8 mouse cellular contexts compared by ENCODE assay signal in genomic region chr17:23772219-23772556, GRCm38 (mm10). TPM values are rescaled to one million over a fixed set of nuclear protein-coding genes. Genes with fewer than 3 reads are reported as not detected.
A peak's percentile ranks its signal among the peaks of the same experiment; 100 is the strongest.
DNase-seq lines count a peak whose midpoint lies in the region; ATAC-seq and TF ChIP-seq lines count a peak whose summit lies in the region.
"Not testable (repeated sequence)": the region's sequence is repeated elsewhere in the genome, so short reads cannot be mapped to it uniquely, and the experiment has no call there.
"Had no signal": no experiment of that assay in that cellular context is flagged by ENCODE, and none has a peak within 500 bp of the region (broad histone marks: within the 10 kb centered on the region; RNA-seq: fewer than 3 reads in every experiment).

No protein-coding gene starts in this region.

- not testable (repeated sequence) for DNase-seq in cerebellum, adult 2 months; forebrain, embryonic 10.5 days (ENCODE audit: extremely low spot score, low spot score); gastrocnemius, adult 2 months; hindbrain, embryonic 14.5 days (ENCODE audit: low spot score); limb, embryonic 10.5 days (ENCODE audit: low spot score); lung, embryonic 14.5 days; midbrain, postnatal 0 days (ENCODE audit: low spot score)

- not testable (repeated sequence) for TF ChIP-seq CTCF in cerebellum, adult 2 months (IDR thresholded peaks at IDR 0.05; ENCODE audit: borderline replicate concordance, insufficient read depth, low read depth, low read length); gastrocnemius, adult 2 months (IDR thresholded peaks at IDR 0.05); lung, embryonic 14.5 days (IDR thresholded peaks at IDR 0.05; ENCODE audit: low read depth); midbrain, postnatal 0 days (IDR thresholded peaks at IDR 0.05)

- H3K9ac ChIP-seq in hindbrain, embryonic 14.5 days: peak overlapping the region; percentile 45
- not testable (repeated sequence) for H3K9ac ChIP-seq in lung, embryonic 14.5 days; midbrain, postnatal 0 days (replicated peaks; ENCODE audit: low read length, poor library complexity, severe bottlenecking)

- peak overlapping the region; percentile 63 for H3K4me3 ChIP-seq in cerebellum, adult 2 months (replicated peaks; ENCODE audit: insufficient read depth, low read depth, low read length)
- H3K4me3 ChIP-seq in forebrain, embryonic 10.5 days: peak overlapping the region; percentile 83
- peak overlapping the region; percentile 94; the same call in 1 of the 2 replicates for H3K4me3 ChIP-seq in gastrocnemius, adult 2 months
- peak overlapping the region; percentile 68 for H3K4me3 ChIP-seq in hindbrain, embryonic 14.5 days (replicated peaks; ENCODE audit: low read length)
- H3K4me3 ChIP-seq in limb, embryonic 10.5 days: peak overlapping the region; percentile 75; the same call in 1 of the 2 replicates
- not testable (repeated sequence) for H3K4me3 ChIP-seq in lung, embryonic 14.5 days (ENCODE audit: low read depth, low read length)
- H3K4me3 ChIP-seq in midbrain, postnatal 0 days (ENCODE audit: low read depth, low read length): peak overlapping the region; percentile 65

- intact Hi-C loops in gastrocnemius, adult 2 months (cut with DNase I): loop anchor here (5.0 kb wide), 1 partner anchor 190 kb away; no protein-coding TSS in a partner anchor

- peaks cover 27% of the 10 kb centered on the region for H3K36me3 ChIP-seq in forebrain, embryonic 10.5 days (replicated peaks)
- H3K36me3 ChIP-seq in hindbrain, embryonic 14.5 days (replicated peaks; ENCODE audit: control insufficient read depth, insufficient read depth): peaks cover 11% of the 10 kb centered on the region; the same call in 1 of the 2 replicates
- peaks cover 31% of the 10 kb centered on the region for H3K36me3 ChIP-seq in limb, embryonic 10.5 days
- H3K36me3 ChIP-seq in lung, embryonic 14.5 days (ENCODE audit: insufficient read depth); midbrain, postnatal 0 days (ENCODE audit: insufficient read depth, low read length): not testable (repeated sequence)

- H3K27ac ChIP-seq in cerebellum, adult 2 months (ENCODE audit: insufficient read depth, low read length); forebrain, embryonic 10.5 days; gastrocnemius, adult 2 months; limb, embryonic 10.5 days; lung, embryonic 14.5 days (ENCODE audit: low read depth); midbrain, postnatal 0 days (ENCODE audit: low read depth, low read length): not testable (repeated sequence)
- H3K27ac ChIP-seq in hindbrain, embryonic 14.5 days: peak overlapping the region; percentile 58

- TF ChIP-seq POLR2A in cerebellum, adult 2 months (IDR thresholded peaks at IDR 0.05; ENCODE audit: borderline replicate concordance, insufficient read depth, low read length): not testable (repeated sequence)

- peak overlapping the region; percentile 58 for H3K4me2 ChIP-seq in hindbrain, embryonic 14.5 days (replicated peaks)
- H3K4me2 ChIP-seq in lung, embryonic 14.5 days: peak overlapping the region; percentile 81; the same call in 1 of the 2 replicates
- peak overlapping the region; percentile 65 for H3K4me2 ChIP-seq in midbrain, postnatal 0 days (ENCODE audit: low read depth, low read length, poor library complexity, severe bottlenecking)

- ATAC-seq in hindbrain, embryonic 14.5 days (ENCODE audit: low FRiP score); lung, embryonic 14.5 days (ENCODE audit: insufficient read depth); midbrain, postnatal 0 days (ENCODE audit: low FRiP score): not testable (repeated sequence)

- not testable (repeated sequence) for H3K27me3 ChIP-seq in cerebellum, adult 2 months (ENCODE audit: control insufficient read depth, insufficient read depth, low read length); forebrain, embryonic 10.5 days (ENCODE audit: poor library complexity, severe bottlenecking); hindbrain, embryonic 14.5 days (ENCODE audit: control insufficient read depth, insufficient read depth, low read length); limb, embryonic 10.5 days (ENCODE audit: low read depth, poor library complexity, severe bottlenecking); lung, embryonic 14.5 days (ENCODE audit: insufficient read depth, low read length); midbrain, postnatal 0 days (ENCODE audit: insufficient read depth, low read length)

- H3K4me1 ChIP-seq in cerebellum, adult 2 months (ENCODE audit: control insufficient read depth, insufficient read depth, low read length); lung, embryonic 14.5 days (ENCODE audit: insufficient read depth); midbrain, postnatal 0 days (ENCODE audit: insufficient read depth, low read length): not testable (repeated sequence)
- H3K4me1 ChIP-seq in forebrain, embryonic 10.5 days: peaks cover 27% of the 10 kb centered on the region
- H3K4me1 ChIP-seq in hindbrain, embryonic 14.5 days (replicated peaks; ENCODE audit: control insufficient read depth, insufficient read depth, low read length): peaks cover 17% of the 10 kb centered on the region
- peaks cover 15% of the 10 kb centered on the region for H3K4me1 ChIP-seq in limb, embryonic 10.5 days

- H3K9me3 ChIP-seq in forebrain, embryonic 10.5 days; hindbrain, embryonic 14.5 days (ENCODE audit: control insufficient read depth, low read length); limb, embryonic 10.5 days (replicated peaks); lung, embryonic 14.5 days (ENCODE audit: low read depth, low read length); midbrain, postnatal 0 days (ENCODE audit: low read length): not testable (repeated sequence)

- WGBS in cerebellum, adult 2 months: 51% methylated on average over 2 of the region's 2 CpGs
- 88% methylated on average over 2 of the region's 2 CpGs for WGBS in forebrain, embryonic 10.5 days
- 90% methylated on average over 2 of the region's 2 CpGs for WGBS in hindbrain, embryonic 14.5 days
- 80% methylated on average over 2 of the region's 2 CpGs for WGBS in limb, embryonic 10.5 days
- 64% methylated on average over 2 of the region's 2 CpGs for WGBS in lung, embryonic 14.5 days
- 70% methylated on average over 2 of the region's 2 CpGs for WGBS in midbrain, postnatal 0 days

RNA-seq across cellular contexts. Expression of gene Flywch1, which starts 0.8 kb away (rescaled TPM):
- 341 and 366 TPM in 2 replicates for polyA plus RNA-seq in cerebellum, adult 2 months (2012; rRNA removed)
- 190 and 197 TPM in 2 replicates for polyA plus RNA-seq in forebrain, embryonic 10.5 days (2016; fragmentation: Nextera tagmentation; extraction: Ambion mirVana)
- total RNA-seq in gastrocnemius, adult 2 months (2021): 10 to 100 TPM; 43.3 to 50.4 TPM
- polyA plus RNA-seq in hindbrain, embryonic 14.5 days (2014; fragmentation: Nextera tagmentation; extraction: Ambion mirVana): 179 and 183 TPM in 2 replicates
- 177 and 183 TPM in 2 replicates for polyA plus RNA-seq in limb, embryonic 10.5 days (2016; fragmentation: Nextera tagmentation; extraction: Ambion mirVana)
- 64.9 and 73.4 TPM in 2 replicates for polyA plus RNA-seq in lung, embryonic 14.5 days (2014; fragmentation: Nextera tagmentation; extraction: Ambion mirVana)
- total RNA-seq in midbrain, postnatal 0 days (2014; rRNA removed): 248 and 253 TPM in 2 replicates
- polyA plus RNA-seq in midbrain, postnatal 0 days (2015; fragmentation: Nextera tagmentation; extraction: Ambion mirVana): 188 TPM in 2 replicates

RNA-seq across cellular contexts. Expression of gene Flywch2, which starts 13.7 kb away (rescaled TPM):
- 50.5 and 54.8 TPM in 2 replicates for polyA plus RNA-seq in cerebellum, adult 2 months (2012; rRNA removed)
- 23.8 and 25.0 TPM in 2 replicates for polyA plus RNA-seq in forebrain, embryonic 10.5 days (2016; fragmentation: Nextera tagmentation; extraction: Ambion mirVana)
- under 1 TPM; 0.47 to 0.51 TPM for total RNA-seq in gastrocnemius, adult 2 months (2021)
- 75.4 and 78.4 TPM in 2 replicates for polyA plus RNA-seq in hindbrain, embryonic 14.5 days (2014; fragmentation: Nextera tagmentation; extraction: Ambion mirVana)
- 37.5 and 54.1 TPM in 2 replicates for polyA plus RNA-seq in limb, embryonic 10.5 days (2016; fragmentation: Nextera tagmentation; extraction: Ambion mirVana)
- 28.4 and 29.3 TPM in 2 replicates for polyA plus RNA-seq in lung, embryonic 14.5 days (2014; fragmentation: Nextera tagmentation; extraction: Ambion mirVana)
- 94.8 and 96.5 TPM in 2 replicates for total RNA-seq in midbrain, postnatal 0 days (2014; rRNA removed)
- 128 and 133 TPM in 2 replicates for polyA plus RNA-seq in midbrain, postnatal 0 days (2015; fragmentation: Nextera tagmentation; extraction: Ambion mirVana)

RNA-seq across cellular contexts. Expression of gene Srrm2, which starts 18.1 kb away (rescaled TPM):
- polyA plus RNA-seq in cerebellum, adult 2 months (2012; rRNA removed): 711 and 720 TPM in 2 replicates
- polyA plus RNA-seq in forebrain, embryonic 10.5 days (2016; fragmentation: Nextera tagmentation; extraction: Ambion mirVana): 482 and 518 TPM in 2 replicates
- 100 to 1,000 TPM; 178 to 227 TPM for total RNA-seq in gastrocnemius, adult 2 months (2021)
- polyA plus RNA-seq in hindbrain, embryonic 14.5 days (2014; fragmentation: Nextera tagmentation; extraction: Ambion mirVana): 390 and 455 TPM in 2 replicates
- polyA plus RNA-seq in limb, embryonic 10.5 days (2016; fragmentation: Nextera tagmentation; extraction: Ambion mirVana): 562 and 563 TPM in 2 replicates
- polyA plus RNA-seq in lung, embryonic 14.5 days (2014; fragmentation: Nextera tagmentation; extraction: Ambion mirVana): 429 and 491 TPM in 2 replicates
- total RNA-seq in midbrain, postnatal 0 days (2014; rRNA removed): 162 and 196 TPM in 2 replicates
- polyA plus RNA-seq in midbrain, postnatal 0 days (2015; fragmentation: Nextera tagmentation; extraction: Ambion mirVana): 351 and 443 TPM in 2 replicates

RNA-seq across cellular contexts. Expression of gene Kremen2, which starts 26.6 kb away (rescaled TPM):
- polyA plus RNA-seq in cerebellum, adult 2 months (2012; rRNA removed): 0.57 and 0.84 TPM in 2 replicates
- 1.5 and 2.9 TPM in 2 replicates for polyA plus RNA-seq in forebrain, embryonic 10.5 days (2016; fragmentation: Nextera tagmentation; extraction: Ambion mirVana)
- total RNA-seq in gastrocnemius, adult 2 months (2021): not detected
- polyA plus RNA-seq in hindbrain, embryonic 14.5 days (2014; fragmentation: Nextera tagmentation; extraction: Ambion mirVana): 0.74 and 0.90 TPM in 2 replicates
- 13.8 and 19.5 TPM in 2 replicates for polyA plus RNA-seq in limb, embryonic 10.5 days (2016; fragmentation: Nextera tagmentation; extraction: Ambion mirVana)
- polyA plus RNA-seq in lung, embryonic 14.5 days (2014; fragmentation: Nextera tagmentation; extraction: Ambion mirVana): not detected in 2 replicates
- total RNA-seq in midbrain, postnatal 0 days (2014; rRNA removed): 0.38 and 2.5 TPM in 2 replicates
- polyA plus RNA-seq in midbrain, postnatal 0 days (2015; fragmentation: Nextera tagmentation; extraction: Ambion mirVana): 1.3 TPM in 2 replicates
- total RNA-seq: heart, postnatal 36 days had no signal

RNA-seq across cellular contexts. Expression of gene Paqr4, which starts 31.5 kb away (rescaled TPM):
- polyA plus RNA-seq in cerebellum, adult 2 months (2012; rRNA removed): 92.0 and 104 TPM in 2 replicates
- polyA plus RNA-seq in forebrain, embryonic 10.5 days (2016; fragmentation: Nextera tagmentation; extraction: Ambion mirVana): 21.5 and 23.9 TPM in 2 replicates
- total RNA-seq in gastrocnemius, adult 2 months (2021): 1 to 10 TPM; 2.7 to 4.0 TPM
- polyA plus RNA-seq in hindbrain, embryonic 14.5 days (2014; fragmentation: Nextera tagmentation; extraction: Ambion mirVana): 57.5 and 62.8 TPM in 2 replicates
- 5.9 and 9.0 TPM in 2 replicates for polyA plus RNA-seq in limb, embryonic 10.5 days (2016; fragmentation: Nextera tagmentation; extraction: Ambion mirVana)
- 35.8 TPM in 2 replicates for polyA plus RNA-seq in lung, embryonic 14.5 days (2014; fragmentation: Nextera tagmentation; extraction: Ambion mirVana)
- 83.6 and 103 TPM in 2 replicates for total RNA-seq in midbrain, postnatal 0 days (2014; rRNA removed)
- polyA plus RNA-seq in midbrain, postnatal 0 days (2015; fragmentation: Nextera tagmentation; extraction: Ambion mirVana): 66.0 and 73.8 TPM in 2 replicates
